Mouse (Mus musculus) liver, adult 2 months (tissue): ENCODE data around the gene March8. TPM values are rescaled to one million over a fixed set of nuclear protein-coding genes. Genes with fewer than 3 reads are reported as not detected.

Source experiments
- DNase-seq: peaks from one replicate; pipeline ENCODE4 v3.0.0-alpha.2; 2011; ENCODE audit warnings: low read depth, low spot score; ENCODE audit errors: extremely low read depth
- H3K27ac ChIP-seq: fragments of 200-500 bp; replicated peaks from 2 replicates; pipeline ENCODE4 v1.5.1; 2012; ENCODE audit warnings: low read depth, mild to moderate bottlenecking, control low read depth, inconsistent platforms, low read length; ENCODE audit not compliant: insufficient read depth
- H3K27me3 ChIP-seq: fragments of 200-500 bp; 2 replicates; pipeline ENCODE4 v1.6.1; 2012; ENCODE audit warnings: mild to moderate bottlenecking, moderate library complexity, low read length, inconsistent platforms; ENCODE audit not compliant: control insufficient read depth, insufficient read depth
- H3K36me3 ChIP-seq: fragments of 200-500 bp; 2 replicates; pipeline ENCODE4 v1.6.1; 2012; ENCODE audit warnings: low read length, inconsistent platforms; ENCODE audit not compliant: control insufficient read depth, insufficient read depth
- H3K4me1 ChIP-seq: fragments of 200-500 bp; 2 replicates; pipeline ENCODE4 v1.6.1; 2011; ENCODE audit warnings: low read length; ENCODE audit not compliant: control insufficient read depth, insufficient read depth
- H3K4me3 ChIP-seq: fragments of 200-500 bp; 2 replicates; pipeline ENCODE4 v1.5.1; 2011; ENCODE audit warnings: low read depth, mild to moderate bottlenecking, control low read depth, low read length, moderate library complexity; ENCODE audit not compliant: insufficient read depth
- H3K79me2 ChIP-seq: fragments of 200-500 bp; 2 replicates; pipeline ENCODE4 v1.6.1; 2012; ENCODE audit warnings: inconsistent platforms, mild to moderate bottlenecking, low read length, moderate library complexity; ENCODE audit not compliant: control insufficient read depth, insufficient read depth
- H3K9ac ChIP-seq: fragments of 200-500 bp; 2 replicates; pipeline ENCODE4 v1.6.1; 2012; ENCODE audit warnings: low read depth, mild to moderate bottlenecking, control low read depth, inconsistent platforms, low read length
- CTCF ChIP-seq: fragments of 200-500 bp; IDR thresholded peaks from 2 replicates; pipeline ENCODE4 v1.5.1; 2011; ENCODE audit warnings: low read depth, low read length, control low read depth
- POLR2A ChIP-seq: fragments of 200-500 bp; IDR thresholded peaks from 2 replicates; pipeline ENCODE4 v1.6.1; 2011; ENCODE audit warnings: low read length, control low read depth; ENCODE audit not compliant: insufficient read depth; ENCODE audit errors: extremely low read depth
- WGBS: fragments of 180-500 bp; shearing (Covaris S2); methylation state at CpG from one replicate; pipeline ENCODE4 v1.1.7; 2018; 5-methylcytosine and 5-hydroxymethylcytosine counted together
- polyA plus RNA-seq: library from polyadenylated mRNA; depleted of rRNA; stranded (reverse); fragments of >200 nt; gene quantifications from 2 replicates; pipeline ENCODE4 v1.2.3, GENCODE M21; 2012
- total RNA-seq: library from RNA; depleted of rRNA; stranded (reverse); fragments of >200 nt; gene quantifications from 2 replicates; pipeline ENCODE4 v1.2.3, GENCODE M21; 2014

March8 gene
- total and polyA plus RNA-seq, 2 experiments: 58.4 to 100 TPM

DNA sequence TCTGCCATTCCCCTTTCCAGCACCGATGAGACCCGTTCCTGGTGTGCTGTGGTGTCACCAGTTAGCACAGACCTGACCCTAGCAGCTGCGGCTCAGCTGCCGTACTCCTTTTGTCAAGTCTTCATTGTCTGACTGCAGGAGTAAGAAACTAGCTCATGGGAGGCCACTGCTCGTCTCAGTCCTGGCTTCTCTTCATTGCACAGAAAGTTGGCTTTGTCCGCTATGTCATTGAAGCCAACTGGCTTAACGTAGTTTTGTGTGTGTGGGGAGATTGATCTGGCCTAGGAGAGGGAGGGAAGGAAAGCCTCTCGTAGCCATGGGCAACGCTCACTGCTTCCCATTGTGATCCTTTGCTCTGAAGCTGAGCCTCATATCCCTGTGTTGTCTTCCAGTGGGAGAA lies 67.4 kb downstream of the March8 start:
- Histone ChIP-seq H3K9ac (no peak overlapping the region), H3K27ac (no peak overlapping the region), H3K4me1 (no peaks in the 10 kb centered on the region), H3K4me3 (no peak overlapping the region), H3K36me3 (peaks cover 22% of the 10 kb centered on the region; the same call in 1 of the 2 replicates), H3K27me3 (no peaks in the 10 kb centered on the region), H3K79me2 (no peaks in the 10 kb centered on the region)
- no peak for DNase-seq
- WGBS: 94% methylated on average over 9 of the region's 9 CpGs
- TF ChIP-seq CTCF (no peak), POLR2A (no peak)

DNA sequence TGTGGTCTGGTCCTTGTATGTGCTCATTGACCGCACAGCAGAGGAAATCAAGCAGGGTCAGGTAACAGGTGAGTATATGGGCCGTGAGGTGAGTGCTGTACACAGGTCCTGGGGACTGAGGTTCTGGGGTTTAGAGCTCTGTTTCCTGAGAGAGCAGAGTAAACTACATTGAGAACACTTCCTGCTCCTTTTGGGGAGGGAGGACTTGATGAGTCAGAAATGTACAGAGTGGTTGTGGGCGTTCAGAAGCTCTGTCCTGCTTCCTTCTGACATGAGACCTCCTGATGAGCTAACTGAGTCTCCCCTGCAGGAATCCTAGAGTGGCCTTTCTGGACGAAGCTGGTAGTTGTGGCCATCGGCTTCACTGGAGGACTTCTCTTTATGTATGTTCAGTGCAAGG lies 67.9 kb downstream of the March8 start:
- Histone ChIP-seq H3K27ac (no peak overlapping the region), H3K79me2 (no peaks in the 10 kb centered on the region), H3K4me3 (no peak overlapping the region), H3K27me3 (no peaks in the 10 kb centered on the region), H3K9ac (no peak overlapping the region), H3K4me1 (no peaks in the 10 kb centered on the region), H3K36me3 (peaks cover 26% of the 10 kb centered on the region; the same call in 1 of the 2 replicates)
- 88% methylated on average over 5 of the region's 5 CpGs for WGBS
- TF ChIP-seq CTCF (no peak), POLR2A (no peak)
- DNase-seq: no peak

DNA sequence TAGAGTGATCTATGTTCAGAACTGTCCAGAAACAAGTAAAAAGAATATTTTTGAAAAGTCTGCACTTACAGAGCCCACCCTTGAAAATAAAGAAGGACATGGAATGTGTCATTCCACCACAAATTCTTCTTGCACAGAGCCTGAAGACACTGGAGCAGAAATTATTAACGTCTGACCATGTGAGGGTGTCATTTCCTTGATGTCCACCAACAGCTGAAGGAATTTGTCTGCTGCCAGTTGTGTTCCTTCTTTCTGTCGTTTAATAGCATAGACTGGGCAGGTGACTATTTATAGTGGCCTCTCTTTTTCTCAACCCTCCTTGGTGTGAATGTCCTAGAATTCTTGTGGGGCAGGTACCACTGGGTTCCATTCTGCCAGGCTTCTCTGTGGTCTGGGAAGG lies 68.3 kb downstream of the March8 start:
- H3K36me3 ChIP-seq: peaks cover 23% of the 10 kb centered on the region; the same call in 1 of the 2 replicates
- no peak overlapping the region for H3K4me3 ChIP-seq
- 79% methylated on average over 2 of the region's 2 CpGs for WGBS
- H3K4me1 ChIP-seq: no peaks in the 10 kb centered on the region
- no peaks in the 10 kb centered on the region for H3K79me2 ChIP-seq
- H3K9ac ChIP-seq: no peak overlapping the region
- H3K27me3 ChIP-seq: no peaks in the 10 kb centered on the region
- H3K27ac ChIP-seq: no peak overlapping the region
- TF ChIP-seq CTCF (no peak), POLR2A (no peak)
- DNase-seq: no peak

DNA sequence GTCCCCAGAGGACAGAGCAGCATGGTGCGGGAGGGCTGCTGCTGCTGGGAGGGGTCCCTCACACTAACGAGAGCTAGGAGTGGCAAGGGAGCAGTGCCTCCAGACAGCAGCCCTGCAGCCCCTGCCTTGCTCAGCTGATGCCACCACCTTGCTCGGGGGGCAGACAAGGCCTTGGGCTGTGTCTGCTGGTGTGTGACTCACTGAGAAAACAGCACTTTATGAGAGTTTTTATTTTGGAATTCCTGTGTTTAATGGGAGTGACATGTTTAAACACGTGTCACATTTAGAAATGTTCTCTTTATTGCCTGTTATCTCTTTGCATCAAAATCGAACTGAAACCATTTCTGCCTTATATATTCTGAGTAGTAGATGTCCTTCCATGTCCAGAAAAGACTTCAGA lies 68.9 kb downstream of the March8 start:
- H3K9ac ChIP-seq: no peak overlapping the region
- no peak overlapping the region for H3K27ac ChIP-seq
- peaks cover 22% of the 10 kb centered on the region; the same call in 1 of the 2 replicates for H3K36me3 ChIP-seq
- 92% methylated on average over 5 of the region's 5 CpGs for WGBS
- no peaks in the 10 kb centered on the region for H3K27me3 ChIP-seq
- no peak for DNase-seq
- TF ChIP-seq CTCF: no peak
- TF ChIP-seq POLR2A: no peak
- H3K4me3 ChIP-seq: no peak overlapping the region
- H3K79me2 ChIP-seq: no peaks in the 10 kb centered on the region
- no peaks in the 10 kb centered on the region for H3K4me1 ChIP-seq

DNA sequence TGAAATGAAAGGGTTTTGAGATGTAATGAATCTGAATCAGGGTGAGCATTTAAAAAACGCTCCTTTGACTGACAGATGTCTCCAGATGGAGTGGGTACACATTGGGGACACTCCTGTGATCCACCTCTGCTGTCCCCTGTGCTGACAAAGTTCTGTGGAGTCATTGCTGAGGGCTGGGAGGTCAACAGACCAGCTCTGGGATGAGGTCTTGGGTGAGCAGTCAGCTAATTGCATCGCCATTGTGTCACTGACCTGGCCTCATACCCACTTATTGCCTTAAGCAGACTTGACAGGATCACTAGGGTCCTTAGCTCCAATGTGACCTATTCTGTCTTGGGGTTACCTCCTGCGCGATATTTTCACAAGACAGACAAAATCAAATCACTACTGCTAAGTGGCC lies 69.4 kb downstream of the March8 start:
- H3K4me3 ChIP-seq: no peak overlapping the region
- TF ChIP-seq CTCF: no peak
- no peak for TF ChIP-seq POLR2A
- no peak for DNase-seq
- H3K27me3 ChIP-seq: no peaks in the 10 kb centered on the region
- WGBS: 96% methylated on average over 4 of the region's 4 CpGs
- peaks cover 20% of the 10 kb centered on the region; the same call in 1 of the 2 replicates for H3K36me3 ChIP-seq
- H3K4me1 ChIP-seq: no peaks in the 10 kb centered on the region
- no peak overlapping the region for H3K27ac ChIP-seq
- no peak overlapping the region for H3K9ac ChIP-seq
- H3K79me2 ChIP-seq: no peaks in the 10 kb centered on the region

DNA sequence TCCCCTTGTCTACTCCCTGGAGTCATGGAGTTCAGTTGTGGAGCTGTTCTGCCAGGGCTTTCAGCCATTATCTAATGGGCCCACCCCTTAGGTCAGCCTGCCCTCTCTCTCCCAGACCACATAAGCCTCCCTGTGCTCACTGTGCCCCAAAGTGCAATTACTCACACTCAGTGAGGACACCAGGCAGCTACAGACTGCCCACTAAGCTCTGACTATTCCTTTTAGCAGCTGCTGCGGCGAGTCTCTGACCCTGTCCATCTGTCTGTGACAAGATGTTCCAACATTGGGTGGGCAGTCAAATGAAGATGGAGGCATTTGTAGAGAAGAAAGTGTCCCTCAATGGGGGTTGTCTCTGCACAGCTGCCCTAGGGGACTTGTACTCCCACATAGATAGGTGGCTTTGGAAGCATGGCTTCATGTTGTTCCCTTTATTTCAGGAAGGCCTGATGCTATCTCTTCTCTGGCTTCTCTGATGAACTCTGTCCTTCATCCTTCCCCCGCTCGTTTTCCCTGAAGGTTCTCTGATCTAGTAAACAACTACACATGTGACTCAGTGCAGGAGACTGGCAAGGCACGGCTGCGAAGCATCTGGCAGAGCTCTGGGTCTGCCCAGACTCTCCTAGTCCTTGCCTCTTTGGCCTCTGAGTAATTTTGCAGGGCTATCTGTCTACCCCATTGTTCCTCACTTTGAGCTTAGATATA lies 70.3 kb downstream of the March8 start:
- Histone ChIP-seq H3K36me3 (peaks cover 19% of the 10 kb centered on the region; the same call in 1 of the 2 replicates), H3K79me2 (no peaks in the 10 kb centered on the region), H3K4me3 (no peak overlapping the region), H3K4me1 (no peaks in the 10 kb centered on the region), H3K27ac (no peak overlapping the region), H3K9ac (no peak overlapping the region), H3K27me3 (no peaks in the 10 kb centered on the region)
- 76% methylated on average over 6 of the region's 6 CpGs for WGBS
- no peak for DNase-seq
- TF ChIP-seq CTCF (no peak), POLR2A (no peak)
